Mouse (Mus musculus) limb, embryonic 11.5 days (tissue): Measurements from ENCODE around the gene Ttyh2. TPM values are rescaled to one million over a fixed set of nuclear protein-coding genes. Genes with fewer than 3 reads are reported as not detected.

Experiments used
- ATAC-seq: fragments of 200-750 bp; cut with Nextera tagmentation; 2 replicates; pipeline ENCODE4 v1.8.0; 2017; ENCODE audit warnings: low read depth; ENCODE audit not compliant: insufficient number of reproducible peaks, low FRiP score, low TSS enrichment
- DNase-seq: peaks from one replicate; pipeline ENCODE4 v3.0.0-alpha.2; 2015; ENCODE audit warnings: low spot score
- H3K27ac ChIP-seq: fragments of 300-500 bp; sonication (generic); replicated peaks from 2 replicates; pipeline ENCODE4 v1.5.1; 2014; ENCODE audit warnings: low read depth, mild to moderate bottlenecking, low read length
- H3K27me3 ChIP-seq: fragments of 300-500 bp; sonication (generic); 2 replicates; pipeline ENCODE4 v1.6.1; 2014; ENCODE audit warnings: mild to moderate bottlenecking, low read length, mixed read lengths; ENCODE audit not compliant: control insufficient read depth, insufficient read depth
- H3K36me3 ChIP-seq: fragments of 300-500 bp; sonication (generic); 2 replicates; pipeline ENCODE4 v1.6.1; 2014; ENCODE audit warnings: mild to moderate bottlenecking, low read length, moderate library complexity, mixed read lengths; ENCODE audit not compliant: control insufficient read depth, insufficient read depth
- H3K4me1 ChIP-seq: fragments of 300-500 bp; sonication (generic); 2 replicates; pipeline ENCODE4 v1.6.1; 2014; ENCODE audit warnings: low read length, mixed read lengths; ENCODE audit not compliant: control insufficient read depth, insufficient read depth
- H3K4me2 ChIP-seq: fragments of 300-500 bp; sonication (generic); 2 replicates; pipeline ENCODE4 v1.6.1; 2014; ENCODE audit warnings: low read depth, mild to moderate bottlenecking, moderate library complexity; ENCODE audit not compliant: severe bottlenecking
- H3K4me3 ChIP-seq: fragments of 300-500 bp; sonication (generic); 2 replicates; pipeline ENCODE4 v1.5.1; 2014; ENCODE audit warnings: low read depth, low read length
- H3K9ac ChIP-seq: fragments of 300-500 bp; sonication (generic); 2 replicates; pipeline ENCODE4 v1.6.1; 2014; ENCODE audit warnings: mild to moderate bottlenecking, low read length
- H3K9me3 ChIP-seq: fragments of 300-500 bp; sonication (generic); 2 replicates; pipeline ENCODE4 v1.6.1; 2016; ENCODE audit warnings: low read length; ENCODE audit not compliant: control insufficient read depth
- WGBS: fragments of 180-500 bp; shearing (Covaris S2); extraction: QIAGEN DNeasy Blood & Tissue Kit; methylation state at CpG from one replicate; pipeline ENCODE4 v1.1.7; 2014; 5-methylcytosine and 5-hydroxymethylcytosine counted together
- polyA plus RNA-seq: library from polyadenylated mRNA; unstranded; fragments of >200 nt; fragmentation: Nextera tagmentation; extraction: Ambion mirVana; gene quantifications from 2 replicates; pipeline ENCODE4 v1.2.1, GENCODE M21; 2014

Ttyh2 gene
- polyA plus RNA-seq, 1 experiment from 2014 or later, result 10.0 TPM

DNA sequence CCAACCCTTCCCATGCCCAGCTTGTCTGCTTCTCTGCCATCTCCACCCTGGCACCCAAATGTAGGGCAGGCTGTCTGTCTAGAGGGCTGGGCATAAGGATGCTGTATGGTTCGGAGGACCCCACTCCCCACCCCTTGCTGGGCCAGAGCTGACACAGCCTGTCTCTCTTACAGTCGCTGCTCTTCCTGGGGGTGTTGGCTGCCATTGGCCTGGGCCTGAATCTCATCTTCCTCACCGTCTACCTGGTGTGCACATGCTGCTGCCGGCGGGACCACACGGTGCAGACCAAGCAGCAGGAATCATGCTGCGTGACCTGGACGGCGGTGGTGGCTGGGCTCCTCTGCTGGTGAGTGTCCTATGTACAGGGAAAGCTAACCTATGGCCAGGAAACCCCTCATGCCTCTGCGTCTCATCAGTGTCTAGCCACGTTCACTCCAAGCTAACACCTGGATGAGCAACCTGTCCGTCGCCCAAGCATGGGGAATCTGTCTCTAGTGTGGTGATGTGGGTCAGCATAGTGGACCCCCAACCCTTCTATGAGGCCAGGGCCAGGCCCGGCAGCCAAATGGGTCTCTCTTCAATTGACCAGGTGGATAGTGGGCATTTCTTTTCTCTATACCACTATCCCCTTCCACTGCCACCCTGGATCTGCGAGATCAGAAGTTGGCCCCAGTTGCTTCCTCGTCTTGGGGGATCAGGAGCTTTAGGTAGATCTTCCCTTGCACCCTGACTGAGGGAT lies 11.2 kb downstream of the Ttyh2 start:
- ATAC-seq (no peak), DNase-seq (no peak)
- Histone ChIP-seq H3K4me2 (no peak overlapping the region), H3K4me1 (peaks cover 12% of the 10 kb centered on the region), H3K9me3 (no peaks in the 10 kb centered on the region), H3K9ac (no peak overlapping the region), H3K27ac (no peak overlapping the region), H3K36me3 (no peaks in the 10 kb centered on the region; the same call in 1 of the 2 replicates), H3K4me3 (no peak overlapping the region), H3K27me3 (no peaks in the 10 kb centered on the region)
- WGBS, result 92% methylated on average over 16 of the region's 16 CpGs

GRCm38 (mm10) chr11:114687574-114688188 lies 12.4 kb downstream of the Ttyh2 start:
- H3K27me3 ChIP-seq, result no peaks in the 10 kb centered on the region
- H3K36me3 ChIP-seq, result no peaks in the 10 kb centered on the region; the same call in 1 of the 2 replicates
- H3K4me1 ChIP-seq, result peaks cover 12% of the 10 kb centered on the region
- H3K4me2 ChIP-seq, result no peak overlapping the region
- no peak for DNase-seq
- H3K4me3 ChIP-seq, result no peak overlapping the region
- no peak for ATAC-seq
- WGBS, result 61% methylated on average over 10 of the region's 10 CpGs
- no peak overlapping the region for H3K27ac ChIP-seq
- no peaks in the 10 kb centered on the region for H3K9me3 ChIP-seq
- H3K9ac ChIP-seq, result no peak overlapping the region

GRCm38 (mm10) chr11:114688729-114689128 lies 13.5 kb downstream of the Ttyh2 start:
- ATAC-seq (no peak), DNase-seq (no peak)
- no peak overlapping the region for H3K9ac ChIP-seq
- WGBS, result 89% methylated on average over 2 of the region's 3 CpGs
- H3K27me3 ChIP-seq, result no peaks in the 10 kb centered on the region
- H3K4me3 ChIP-seq, result no peak overlapping the region
- no peak overlapping the region for H3K4me2 ChIP-seq
- no peaks in the 10 kb centered on the region for H3K9me3 ChIP-seq
- H3K27ac ChIP-seq, result no peak overlapping the region
- peaks cover 12% of the 10 kb centered on the region for H3K4me1 ChIP-seq
- H3K36me3 ChIP-seq, result no peaks in the 10 kb centered on the region; the same call in 1 of the 2 replicates

- Histone ChIP-seq H3K36me3 (no peaks in the 10 kb centered on the region; the same call in 1 of the 2 replicates), H3K27ac (no peak overlapping the region), H3K4me1 (no peaks in the 10 kb centered on the region), H3K27me3 (no peaks in the 10 kb centered on the region), H3K4me3 (no peak overlapping the region), H3K4me2 (no peak overlapping the region), H3K9ac (no peak overlapping the region), H3K9me3 (no peaks in the 10 kb centered on the region)
- 94% methylated on average over 15 of the region's 15 CpGs for WGBS
- DNase-seq, result no peak
- ATAC-seq, result no peak
These were observed 15.0 kb downstream of the Ttyh2 start for GRCm38 (mm10) chr11:114690192-114690591.

- no peak for ATAC-seq
- DNase-seq, result no peak
- Histone ChIP-seq H3K27me3 (no peaks in the 10 kb centered on the region), H3K9ac (no peak overlapping the region), H3K4me3 (no peak overlapping the region), H3K4me1 (no peaks in the 10 kb centered on the region), H3K9me3 (no peaks in the 10 kb centered on the region), H3K36me3 (no peaks in the 10 kb centered on the region; the same call in 1 of the 2 replicates), H3K4me2 (no peak overlapping the region), H3K27ac (no peak overlapping the region)
- WGBS, result 48% methylated on average over 6 of the region's 6 CpGs
These were observed 16.4 kb downstream of the Ttyh2 start for GRCm38 (mm10) chr11:114691454-114692182.

- ATAC-seq (no peak), DNase-seq (no peak)
- Histone ChIP-seq H3K27ac (no peak overlapping the region), H3K9me3 (no peaks in the 10 kb centered on the region), H3K4me2 (no peak overlapping the region), H3K4me3 (no peak overlapping the region), H3K36me3 (no peaks in the 10 kb centered on the region; the same call in 1 of the 2 replicates), H3K4me1 (no peaks in the 10 kb centered on the region), H3K27me3 (no peaks in the 10 kb centered on the region), H3K9ac (no peak overlapping the region)
- 49% methylated on average over 7 of the region's 7 CpGs for WGBS
These were observed 17.4 kb downstream of the Ttyh2 start for GRCm38 (mm10) chr11:114692601-114693000.

- H3K27me3 ChIP-seq, result no peaks in the 10 kb centered on the region
- DNase-seq (no peak), ATAC-seq (no peak)
- H3K4me2 ChIP-seq, result no peak overlapping the region
- H3K9me3 ChIP-seq, result no peaks in the 10 kb centered on the region
- 91% methylated on average over 6 of the region's 6 CpGs for whole genome bisulfite sequencing
- H3K27ac ChIP-seq, result no peak overlapping the region
- no peak overlapping the region for H3K9ac ChIP-seq
- no peaks in the 10 kb centered on the region for H3K4me1 ChIP-seq
- H3K4me3 ChIP-seq, result no peak overlapping the region
- H3K36me3 ChIP-seq, result no peaks in the 10 kb centered on the region; the same call in 1 of the 2 replicates
These were observed 18.2 kb downstream of the Ttyh2 start for GRCm38 (mm10) chr11:114693456-114693855.

DNA sequence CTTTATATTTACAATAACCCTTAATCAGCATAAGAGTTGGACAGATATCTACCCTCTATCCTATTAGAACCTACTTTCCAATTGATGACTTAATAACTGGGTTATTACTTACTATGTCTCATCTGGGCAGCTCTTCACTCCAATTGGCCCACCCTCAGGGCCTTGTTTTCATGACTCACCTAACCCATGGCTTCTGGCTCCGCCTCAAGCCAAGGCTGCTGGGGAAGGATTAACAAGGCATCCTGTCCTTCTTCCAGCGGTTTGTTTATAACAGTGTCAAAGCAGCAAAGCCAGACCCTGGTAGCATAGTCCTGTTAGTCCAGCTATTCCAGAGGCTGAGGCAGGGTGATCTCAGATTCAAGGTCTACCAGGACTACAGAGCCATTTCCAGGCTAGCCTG lies 19.2 kb downstream of the Ttyh2 start:
- DNase-seq (no peak), ATAC-seq (no peak)
- H3K9me3 ChIP-seq, result no peaks in the 10 kb centered on the region
- 75% methylated on average over 2 of the region's 2 CpGs for whole genome bisulfite sequencing
- no peak overlapping the region for H3K4me3 ChIP-seq
- H3K36me3 ChIP-seq, result no peaks in the 10 kb centered on the region; the same call in 1 of the 2 replicates
- H3K4me2 ChIP-seq, result no peak overlapping the region
- H3K27ac ChIP-seq, result no peak overlapping the region
- H3K4me1 ChIP-seq, result no peaks in the 10 kb centered on the region
- H3K27me3 ChIP-seq, result no peaks in the 10 kb centered on the region
- no peak overlapping the region for H3K9ac ChIP-seq
